Mouse (Mus musculus) heart, embryonic 11.5 days (tissue): ENCODE data around the gene Synj1. TPM values are rescaled to one million over a fixed set of nuclear protein-coding genes. Genes with fewer than 3 reads are reported as not detected.

Experiments used
- ATAC-seq: fragments of 200-750 bp; cut with Nextera tagmentation; replicated peaks from 2 replicates; pipeline ENCODE4 v1.8.0; 2017; ENCODE audit warnings: moderate library complexity; ENCODE audit not compliant: insufficient number of reproducible peaks, low FRiP score, low TSS enrichment
- H3K27ac ChIP-seq: fragments of 300-500 bp; sonication (generic); 2 replicates; pipeline ENCODE4 v1.5.1; 2014; ENCODE audit warnings: mild to moderate bottlenecking, low read depth, low read length
- H3K27me3 ChIP-seq: fragments of 300-500 bp; sonication (generic); 2 replicates; pipeline ENCODE4 v1.6.1; 2014; ENCODE audit warnings: mild to moderate bottlenecking, low read length, mixed read lengths; ENCODE audit not compliant: control insufficient read depth, insufficient read depth
- H3K36me3 ChIP-seq: fragments of 300-500 bp; sonication (generic); 2 replicates; pipeline ENCODE4 v1.6.1; 2014; ENCODE audit warnings: mild to moderate bottlenecking, low read length, moderate library complexity, mixed read lengths; ENCODE audit not compliant: control insufficient read depth, insufficient read depth
- H3K4me1 ChIP-seq: fragments of 300-500 bp; sonication (generic); 2 replicates; pipeline ENCODE4 v1.6.1; 2014; ENCODE audit warnings: low read length; ENCODE audit not compliant: control insufficient read depth, insufficient read depth
- H3K4me2 ChIP-seq: fragments of 300-500 bp; sonication (generic); 2 replicates; pipeline ENCODE4 v1.6.1; 2014; ENCODE audit warnings: mild to moderate bottlenecking, moderate library complexity
- H3K4me3 ChIP-seq: fragments of 300-500 bp; sonication (generic); 2 replicates; pipeline ENCODE4 v1.5.1; 2014; ENCODE audit warnings: low read depth, low read length
- H3K9ac ChIP-seq: fragments of 300-500 bp; sonication (generic); 2 replicates; pipeline ENCODE4 v1.6.1; 2014; ENCODE audit warnings: mild to moderate bottlenecking, low read depth, low read length, moderate library complexity
- H3K9me3 ChIP-seq: fragments of 300-500 bp; sonication (generic); replicated peaks from 2 replicates; pipeline ENCODE4 v1.6.1; 2016; ENCODE audit warnings: low read length; ENCODE audit not compliant: control insufficient read depth
- WGBS: fragments of 180-500 bp; shearing (Covaris S2); extraction: QIAGEN DNeasy Blood & Tissue Kit; methylation state at CpG from one replicate; pipeline ENCODE4 v1.1.7; 2014; ENCODE audit not compliant: insufficient replicate concordance; 5-methylcytosine and 5-hydroxymethylcytosine counted together
- polyA plus RNA-seq: library from polyadenylated mRNA; unstranded; fragments of >200 nt; fragmentation: Nextera tagmentation; extraction: Ambion mirVana; gene quantifications from 2 replicates; pipeline ENCODE4 v1.2.1, GENCODE M21; 2014

Gene Synj1
- polyA plus RNA-seq, 1 experiment from 2014 or later, result 15.2 TPM

DNA sequence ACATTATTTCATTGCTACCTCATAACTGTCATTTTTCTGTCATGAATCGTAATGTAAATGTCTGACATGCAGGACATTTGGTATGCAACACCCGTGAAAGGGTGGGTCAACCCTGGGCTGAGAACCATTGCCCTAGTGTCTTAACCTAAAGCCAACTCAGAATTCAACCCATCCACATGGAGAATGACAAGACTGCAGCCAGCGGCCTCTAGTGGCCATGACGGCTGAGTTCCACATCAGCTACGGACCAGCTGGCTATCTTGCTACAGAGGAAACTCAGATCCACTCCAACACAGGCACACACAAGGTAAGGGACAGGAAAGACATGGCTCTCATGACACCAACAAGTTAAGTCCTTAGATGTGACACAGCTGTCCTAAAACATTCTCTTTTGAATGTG lies 85.6 kb downstream of the Synj1 start:
- WGBS, result 19% methylated on average over 5 of the region's 5 CpGs
- no peak overlapping the region for H3K27ac ChIP-seq
- ATAC-seq, result no peak

DNA sequence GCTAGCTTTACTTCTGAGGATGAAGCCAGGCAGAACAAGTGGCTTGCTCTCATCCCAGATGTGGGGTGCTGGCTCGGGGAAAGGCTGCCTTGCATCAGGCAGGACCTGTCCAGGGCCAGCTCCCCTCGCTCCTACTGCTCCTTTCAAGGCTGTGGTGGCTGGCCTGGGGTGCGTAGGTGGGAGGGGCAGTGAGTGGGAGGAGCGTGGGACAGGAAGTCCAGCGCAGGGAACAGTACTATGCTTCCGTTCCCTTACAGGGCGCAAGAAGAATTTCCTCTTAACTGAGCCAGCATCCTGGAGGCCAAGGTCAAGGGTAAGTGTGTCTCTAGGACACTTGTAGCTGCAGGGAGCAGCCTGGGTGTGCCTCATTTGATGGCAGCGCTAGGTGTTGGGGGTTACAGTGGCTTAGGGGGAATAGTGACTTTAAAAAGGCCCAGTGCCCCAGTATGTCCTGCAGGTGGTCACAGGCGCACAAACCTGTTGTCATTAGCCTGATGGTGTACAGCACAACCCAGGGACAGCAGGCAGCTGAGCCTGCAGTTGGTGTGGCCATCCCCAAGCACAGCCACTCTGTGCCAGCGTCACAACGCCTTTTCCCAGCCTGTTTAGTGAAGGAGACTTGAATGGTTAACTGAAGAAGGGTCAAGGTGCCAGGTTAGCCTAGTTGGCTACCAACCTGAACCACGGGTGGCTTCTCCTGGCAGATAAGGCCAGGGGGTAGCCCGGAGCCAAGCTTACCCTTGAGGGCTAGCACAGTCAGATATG lies 86.3 kb downstream of the Synj1 start:
- Histone ChIP-seq H3K9me3 (peaks cover 4% of the 10 kb centered on the region; the same call in 1 of the 2 replicates), H3K36me3 (no peaks in the 10 kb centered on the region), H3K4me2 (no peak overlapping the region), H3K4me3 (no peak overlapping the region), H3K27me3 (no peaks in the 10 kb centered on the region), H3K27ac (no peak overlapping the region), H3K4me1 (no peaks in the 10 kb centered on the region), H3K9ac (no peak overlapping the region)
- ATAC-seq, result no peak
- WGBS, result 77% methylated on average over 13 of the region's 13 CpGs

More for the DNA sequence above, 85.6 kb downstream of the Synj1 start:
- Histone ChIP-seq H3K4me3 (no peak overlapping the region), H3K9ac (no peak overlapping the region), H3K9me3 (peaks cover 4% of the 10 kb centered on the region; the same call in 1 of the 2 replicates), H3K4me1 (no peaks in the 10 kb centered on the region), H3K27me3 (no peaks in the 10 kb centered on the region), H3K4me2 (no peak overlapping the region), H3K36me3 (no peaks in the 10 kb centered on the region)

DNA sequence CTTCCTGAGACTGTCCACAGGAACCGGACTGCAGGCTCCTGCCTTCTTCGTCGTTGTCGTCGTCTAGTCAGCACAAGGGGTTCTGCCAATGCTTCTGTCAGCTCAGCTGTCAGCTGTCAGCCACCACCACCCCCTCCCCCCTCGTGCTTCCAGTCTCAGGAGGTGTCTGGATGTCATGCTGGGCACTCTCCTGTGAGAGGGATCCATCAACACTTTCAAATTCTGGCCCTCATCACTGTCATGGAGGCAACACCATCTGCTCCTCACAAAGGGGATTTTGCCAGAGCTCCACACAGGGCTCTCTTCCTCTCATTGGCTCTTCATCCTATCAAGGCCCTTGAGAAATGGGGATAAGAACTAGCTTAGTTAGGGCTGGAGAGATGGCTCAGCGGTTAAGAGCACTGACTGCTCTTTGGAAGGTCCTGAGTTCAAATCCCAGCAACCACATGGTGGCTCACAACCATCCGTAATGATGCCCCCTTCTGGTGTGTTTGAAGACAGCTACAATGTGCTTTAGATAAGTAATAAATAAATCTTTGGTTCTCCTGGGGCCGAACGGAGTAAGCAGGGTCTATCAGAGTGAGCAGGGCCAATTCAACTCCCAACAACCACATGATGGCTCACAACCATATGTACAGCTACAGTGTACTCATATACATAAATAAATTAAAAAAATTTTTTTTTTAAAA lies 89.5 kb downstream of the Synj1 start:
- Histone ChIP-seq H3K9ac (no peak overlapping the region), H3K4me2 (no peak overlapping the region; the same call in 1 of the 2 replicates), H3K9me3 (peaks cover 4% of the 10 kb centered on the region; the same call in 1 of the 2 replicates), H3K36me3 (no peaks in the 10 kb centered on the region), H3K27ac (no peak overlapping the region), H3K4me1 (no peaks in the 10 kb centered on the region), H3K4me3 (no peak overlapping the region), H3K27me3 (0 out of 2 replicates have a peak, but pooled peaks cover 3% of the 10 kb centered on the region)
- WGBS, result 24% methylated on average over 10 of the region's 10 CpGs
- ATAC-seq, result peak; percentile 52

- Histone ChIP-seq H3K36me3 (no peaks in the 10 kb centered on the region), H3K27me3 (0 out of 2 replicates have a peak, but pooled peaks cover 3% of the 10 kb centered on the region), H3K27ac (no peak overlapping the region), H3K9ac (no peak overlapping the region), H3K9me3 (peaks cover under 1% of the 10 kb centered on the region; the same call in 1 of the 2 replicates), H3K4me2 (no peak overlapping the region), H3K4me3 (no peak overlapping the region), H3K4me1 (peaks cover 5% of the 10 kb centered on the region)
- 76% methylated on average over 8 of the region's 8 CpGs for WGBS
- ATAC-seq, result no peak
Observed at GRCm38 (mm10) chr16:90917156-90917555, 94.0 kb downstream of the Synj1 start.

DNA sequence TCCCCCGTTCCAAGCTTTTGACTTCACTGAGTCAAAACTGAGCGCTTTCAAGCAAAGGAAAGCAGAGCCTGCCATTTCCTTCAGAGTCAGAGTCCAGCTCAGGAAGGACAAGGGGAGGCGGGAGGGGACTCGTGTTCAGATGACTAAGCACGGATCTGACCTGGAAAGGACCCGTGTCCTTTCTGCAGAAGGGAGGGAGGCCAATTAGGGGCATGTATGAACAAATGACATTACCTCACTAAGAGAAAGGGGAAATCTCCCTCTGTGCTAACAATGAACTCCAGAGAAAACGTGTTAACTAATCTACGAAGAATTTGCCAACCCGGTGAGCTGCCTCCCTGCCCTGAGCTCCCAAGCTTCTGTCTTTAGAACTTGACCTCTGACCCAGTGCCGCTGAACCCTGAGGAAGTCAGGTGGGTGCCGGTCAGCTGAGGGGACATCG lies 95.0 kb downstream of the Synj1 start:
- peaks cover 5% of the 10 kb centered on the region for H3K4me1 ChIP-seq
- no peak overlapping the region for H3K4me3 ChIP-seq
- peak overlapping the region; percentile 54 for H3K27ac ChIP-seq
- H3K4me2 ChIP-seq, result peak overlapping the region; percentile 24; the same call in 1 of the 2 replicates
- H3K9me3 ChIP-seq, result no peaks in the 10 kb centered on the region
- H3K36me3 ChIP-seq, result no peaks in the 10 kb centered on the region
- ATAC-seq, result no peak
- WGBS, result 35% methylated on average over 12 of the region's 12 CpGs
- 0 out of 2 replicates have a peak, but pooled peaks cover 3% of the 10 kb centered on the region for H3K27me3 ChIP-seq
- H3K9ac ChIP-seq, result no peak overlapping the region

DNA sequence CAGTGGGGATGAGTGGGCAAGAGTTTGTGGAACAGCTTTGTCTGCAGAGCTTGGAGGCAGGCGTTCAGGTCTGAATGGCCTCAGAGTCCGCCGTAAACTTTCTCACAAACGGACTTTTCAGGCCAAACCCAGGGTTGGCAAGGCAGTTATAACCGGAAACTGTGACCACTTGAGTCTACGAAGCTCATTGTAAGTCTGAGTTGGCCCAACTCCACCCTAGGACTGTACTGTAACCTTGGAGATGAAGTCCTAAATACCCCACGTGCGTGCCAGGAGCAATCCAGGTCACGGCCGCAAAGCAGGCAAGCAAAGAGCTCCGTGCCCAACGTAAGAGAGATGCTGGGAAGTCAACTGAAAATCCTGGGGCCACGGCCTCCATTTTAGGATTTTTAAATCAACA lies 99.3 kb downstream of the Synj1 start:
- no peaks in the 10 kb centered on the region; the same call in 1 of the 2 replicates for H3K27me3 ChIP-seq
- no peak overlapping the region for H3K27ac ChIP-seq
- no peak overlapping the region for H3K4me3 ChIP-seq
- no peak overlapping the region for H3K9ac ChIP-seq
- H3K36me3 ChIP-seq, result no peaks in the 10 kb centered on the region
- WGBS, result 88% methylated on average over 13 of the region's 13 CpGs
- H3K9me3 ChIP-seq, result no peaks in the 10 kb centered on the region
- peaks cover 5% of the 10 kb centered on the region for H3K4me1 ChIP-seq
- ATAC-seq, result no peak
- no peak overlapping the region for H3K4me2 ChIP-seq

DNA sequence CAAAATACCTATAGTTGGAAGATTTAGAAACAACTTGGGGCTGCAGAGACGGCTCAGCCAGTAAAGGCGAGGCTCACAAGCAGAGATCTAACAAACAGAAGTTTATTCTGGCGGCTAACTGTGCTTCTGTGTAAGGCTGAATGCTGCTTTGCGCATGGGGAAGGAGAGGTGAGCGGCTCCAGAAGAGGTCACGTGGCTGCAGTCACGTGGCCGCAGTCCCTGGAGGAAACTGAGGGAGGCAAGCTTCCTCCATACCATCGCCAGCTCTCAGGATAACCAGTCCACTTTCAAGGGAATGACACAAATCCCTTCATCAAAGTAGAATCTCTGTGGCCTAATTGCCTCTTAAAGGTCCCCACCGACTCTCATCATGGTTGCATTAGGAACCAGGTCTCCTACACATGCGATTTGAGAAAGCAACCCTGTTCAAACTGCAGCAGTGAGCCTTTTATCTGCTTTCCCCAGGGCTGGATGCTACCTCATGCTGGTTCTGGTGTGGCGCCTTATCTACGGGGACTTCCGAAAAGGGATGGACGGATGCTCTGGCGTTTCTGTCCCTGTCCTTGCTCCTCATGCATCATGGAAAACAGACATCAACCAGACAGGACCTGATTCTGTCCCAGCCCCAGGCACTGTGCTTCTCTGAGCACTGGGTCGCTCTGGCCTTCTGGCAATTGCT lies 100.1 kb downstream of the Synj1 start:
- no peak overlapping the region for H3K27ac ChIP-seq
- no peak for ATAC-seq
- 58% methylated on average over 17 of the region's 17 CpGs for WGBS
- peaks cover 1% of the 10 kb centered on the region for H3K4me1 ChIP-seq
- H3K27me3 ChIP-seq, result no peaks in the 10 kb centered on the region; the same call in 1 of the 2 replicates
- H3K4me3 ChIP-seq, result no peak overlapping the region
- no peaks in the 10 kb centered on the region for H3K9me3 ChIP-seq
- no peak overlapping the region for H3K9ac ChIP-seq
- no peaks in the 10 kb centered on the region for H3K36me3 ChIP-seq
- no peak overlapping the region for H3K4me2 ChIP-seq

- Histone ChIP-seq H3K4me2 (no peak overlapping the region), H3K27me3 (no peaks in the 10 kb centered on the region; the same call in 1 of the 2 replicates), H3K9me3 (no peaks in the 10 kb centered on the region), H3K4me1 (0 out of 2 replicates have a peak, but pooled peaks cover 3% of the 10 kb centered on the region), H3K36me3 (no peaks in the 10 kb centered on the region), H3K9ac (no peak overlapping the region), H3K27ac (no peak overlapping the region), H3K4me3 (no peak overlapping the region)
- no peak for ATAC-seq
- WGBS, result 60% methylated on average over 7 of the region's 7 CpGs
Observed at GRCm38 (mm10) chr16:90907250-90907649, 103.9 kb downstream of the Synj1 start.
